Mouse (Mus musculus): ENCODE results near the gene Klk1b22. TPM values are rescaled to one million over a fixed set of nuclear protein-coding genes. Genes with fewer than 3 reads are reported as not detected.

Klk1b22 gene
- not detected in 2 replicates for polyA plus RNA-seq (2021; fragmentation: Nextera tagmentation)
- long read RNA-seq, experiment 1: 0 reads
- long read RNA-seq, experiment 2: 0 reads

GRCm38 (mm10) chr7:44112373-44112772 lies at the start of gene Klk1b22:
Gene Klk1b22, plus strand, starts transcription at chr7:44112673.

GRCm38 (mm10) chr7:44102028-44102427 lies 10.4 kb upstream of the Klk1b22 start, which contains the start of gene Klk1b21:
Gene Klk1b21, plus strand, starts transcription at chr7:44102328.

DNA sequence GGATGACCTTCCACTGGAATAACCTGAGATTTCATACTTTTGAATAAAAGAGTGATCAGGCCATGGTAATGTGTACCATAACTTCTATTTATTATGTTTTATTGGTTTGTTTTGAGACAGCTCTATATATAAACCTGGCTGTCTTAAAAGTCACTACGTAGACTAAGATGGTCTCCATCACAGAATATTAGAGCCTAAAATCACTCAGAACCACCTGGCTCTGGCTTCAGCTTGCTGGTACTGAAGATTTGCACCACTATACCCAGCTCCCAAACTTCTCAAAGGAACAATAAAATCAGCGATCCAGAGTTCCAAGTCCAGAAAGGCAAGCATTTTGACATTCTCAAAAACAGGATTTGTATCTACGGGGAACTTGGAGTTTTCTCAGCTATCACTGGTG lies 24.0 kb downstream of the Klk1b22 start, which contains the start of gene Klk1b16:
TSS of gene Klk1b16 (plus strand) at position 301 of the 400 bp plus-strand sequence.

Other genes with a start within 250 kb of the Klk1b22 start
- not detected in 2 replicates for gene Klk4, start 231.5 kb upstream of the Klk1b22 start, polyA plus RNA-seq (2021; fragmentation: Nextera tagmentation)
- not detected in 2 replicates for gene Klk15, start 178.9 kb upstream of the Klk1b22 start, polyA plus RNA-seq (2021; fragmentation: Nextera tagmentation)
- gene Klk1b8, start 162.0 kb upstream of the Klk1b22 start, polyA plus RNA-seq (2021; fragmentation: Nextera tagmentation): not detected in 2 replicates
- gene Klk1b1, start 145.9 kb upstream of the Klk1b22 start, polyA plus RNA-seq (2021; fragmentation: Nextera tagmentation): not detected in 2 replicates
- not detected in 2 replicates for gene Klk1b9, start 136.6 kb upstream of the Klk1b22 start, polyA plus RNA-seq (2021; fragmentation: Nextera tagmentation)
- gene Klk1b11, start 116.8 kb upstream of the Klk1b22 start, polyA plus RNA-seq (2021; fragmentation: Nextera tagmentation): not detected in 2 replicates
- gene Klk1b26, start 100.5 kb upstream of the Klk1b22 start, polyA plus RNA-seq (2021; fragmentation: Nextera tagmentation): not detected in 2 replicates
- 0.16 and 0.28 TPM in 2 replicates for gene Klk1b27, start 60.4 kb upstream of the Klk1b22 start, polyA plus RNA-seq (2021; fragmentation: Nextera tagmentation)
- not detected in 2 replicates for gene Klk1b21, start 10.3 kb upstream of the Klk1b22 start, polyA plus RNA-seq (2021; fragmentation: Nextera tagmentation)
- not detected in 2 replicates for gene Klk1b16, start 24.1 kb downstream of the Klk1b22 start, polyA plus RNA-seq (2021; fragmentation: Nextera tagmentation)
- 0.23 TPM in 1 of 2 replicates, not detected in the other for gene Klk1b24, start 75.6 kb downstream of the Klk1b22 start, polyA plus RNA-seq (2021; fragmentation: Nextera tagmentation)
- not detected in 2 replicates for gene Klk1b3, start 85.5 kb downstream of the Klk1b22 start, polyA plus RNA-seq (2021; fragmentation: Nextera tagmentation)
- not detected in 2 replicates for gene Klk1b4, start 94.8 kb downstream of the Klk1b22 start, polyA plus RNA-seq (2021; fragmentation: Nextera tagmentation)
- gene Klk1b5, start 103.3 kb downstream of the Klk1b22 start, polyA plus RNA-seq (2021; fragmentation: Nextera tagmentation): not detected in 2 replicates
- gene Klk1, start 112.7 kb downstream of the Klk1b22 start, polyA plus RNA-seq (2021; fragmentation: Nextera tagmentation): not detected in 2 replicates
- not detected in 2 replicates for gene Gm36864, start 123.5 kb downstream of the Klk1b22 start, polyA plus RNA-seq (2021; fragmentation: Nextera tagmentation)
- 1.8 and 2.1 TPM in 2 replicates for gene 1700028J19Rik, start 134.0 kb downstream of the Klk1b22 start, polyA plus RNA-seq (2021; fragmentation: Nextera tagmentation)
- gene 2410002F23Rik, start 134.0 kb downstream of the Klk1b22 start, polyA plus RNA-seq (2021; fragmentation: Nextera tagmentation): 110 and 113 TPM in 2 replicates
- not detected in 2 replicates for gene Acp4, start 144.7 kb downstream of the Klk1b22 start, polyA plus RNA-seq (2021; fragmentation: Nextera tagmentation)
- not detected in 2 replicates for gene Gm15517, start 148.8 kb downstream of the Klk1b22 start, polyA plus RNA-seq (2021; fragmentation: Nextera tagmentation)
- 3.0 and 3.8 TPM in 2 replicates for gene Clec11a, start 194.2 kb downstream of the Klk1b22 start, polyA plus RNA-seq (2021; fragmentation: Nextera tagmentation)
- 89.2 and 112 TPM in 2 replicates for gene Shank1, start 197.6 kb downstream of the Klk1b22 start, polyA plus RNA-seq (2021; fragmentation: Nextera tagmentation)